Mouse (Mus musculus): ENCODE data around the gene Sidt1.

- no peak for TF ChIP-seq CTCF (IDR thresholded peaks at IDR 0.05; ENCODE audit: low read depth)
- TF ChIP-seq EP300 (IDR thresholded peaks at IDR 0.05; ENCODE audit: low read depth): no peak
These were observed 78.3 kb downstream of the Sidt1 start for GRCm38 (mm10) chr16:44254698-44255097.
